Mouse (Mus musculus): ENCODE results near the gene P2rx4. TPM values are rescaled to one million over a fixed set of nuclear protein-coding genes. Genes with fewer than 3 reads are reported as not detected.

The P2rx4 gene
- total and polyA plus RNA-seq, 2 experiments from 2014 or later = 11.2 to 13.6 TPM

GRCm38 (mm10) chr5:122754477-122754876 lies 47.1 kb downstream of the P2rx4 start:
- ATAC-seq (no peak), DNase-seq (no peak)
- TF ChIP-seq CTCF (IDR thresholded peaks at IDR 0.05; ENCODE audit: low read depth) = no peak
- H3K27ac ChIP-seq (ENCODE audit: low read depth, low read length) = no peak overlapping the region
- 87% methylated on average over 16 of the region's 16 CpGs for WGBS
- H3K4me3 ChIP-seq (ENCODE audit: low read depth, low read length) = no peak overlapping the region
- H3K36me3 ChIP-seq (ENCODE audit: insufficient read depth) = peaks cover 43% of the 10 kb centered on the region
- H3K4me2 ChIP-seq (ENCODE audit: low read depth) = no peak overlapping the region
- H3K27me3 ChIP-seq (ENCODE audit: insufficient read depth, low read length) = no peaks in the 10 kb centered on the region
- H3K9me3 ChIP-seq (ENCODE audit: low read length) = no peaks in the 10 kb centered on the region
- H3K4me1 ChIP-seq (ENCODE audit: insufficient read depth) = no peaks in the 10 kb centered on the region
- no peak overlapping the region for H3K9ac ChIP-seq

GRCm38 (mm10) chr5:122755620-122756019 lies 48.3 kb downstream of the P2rx4 start:
- no peak for TF ChIP-seq CTCF (IDR thresholded peaks at IDR 0.05; ENCODE audit: low read depth)
- no peak overlapping the region for H3K27ac ChIP-seq (ENCODE audit: low read depth, low read length)
- no peak overlapping the region for H3K4me3 ChIP-seq (ENCODE audit: low read depth, low read length)
- H3K36me3 ChIP-seq (ENCODE audit: insufficient read depth) = peaks cover 40% of the 10 kb centered on the region
- no peak overlapping the region for H3K9ac ChIP-seq
- WGBS = 97% methylated on average over 4 of the region's 4 CpGs
- no peaks in the 10 kb centered on the region for H3K27me3 ChIP-seq (ENCODE audit: insufficient read depth, low read length)
- no peak for DNase-seq
- H3K4me2 ChIP-seq (ENCODE audit: low read depth) = no peak overlapping the region
- H3K9me3 ChIP-seq (ENCODE audit: low read length) = no peaks in the 10 kb centered on the region
- H3K4me1 ChIP-seq (ENCODE audit: insufficient read depth) = no peaks in the 10 kb centered on the region
- ATAC-seq = no peak

GRCm38 (mm10) chr5:122756144-122756543 lies 48.8 kb downstream of the P2rx4 start:
- no peak for ATAC-seq
- no peak for TF ChIP-seq CTCF (IDR thresholded peaks at IDR 0.05; ENCODE audit: low read depth)
- no peaks in the 10 kb centered on the region for H3K4me1 ChIP-seq (ENCODE audit: insufficient read depth)

GRCm38 (mm10) chr5:122756680-122757079 lies 49.3 kb downstream of the P2rx4 start:
- Histone ChIP-seq H3K9me3 (ENCODE audit: low read length) (no peaks in the 10 kb centered on the region), H3K4me3 (ENCODE audit: low read depth, low read length) (no peak overlapping the region), H3K27ac (ENCODE audit: low read depth, low read length) (no peak overlapping the region), H3K4me1 (ENCODE audit: insufficient read depth) (no peaks in the 10 kb centered on the region), H3K4me2 (ENCODE audit: low read depth) (no peak overlapping the region), H3K36me3 (ENCODE audit: insufficient read depth) (peaks cover 34% of the 10 kb centered on the region), H3K9ac (no peak overlapping the region), H3K27me3 (ENCODE audit: insufficient read depth, low read length) (no peaks in the 10 kb centered on the region)
- 79% methylated on average over 7 of the region's 7 CpGs for WGBS
- DNase-seq (no peak), ATAC-seq (no peak)
- no peak for TF ChIP-seq CTCF (IDR thresholded peaks at IDR 0.05; ENCODE audit: low read depth)

More at GRCm38 (mm10) chr5:122756144-122756543, 48.8 kb downstream of the P2rx4 start:
- Histone ChIP-seq H3K27me3 (ENCODE audit: insufficient read depth, low read length) (no peaks in the 10 kb centered on the region), H3K9me3 (ENCODE audit: low read length) (no peaks in the 10 kb centered on the region), H3K4me2 (ENCODE audit: low read depth) (no peak overlapping the region), H3K4me3 (ENCODE audit: low read depth, low read length) (no peak overlapping the region), H3K27ac (ENCODE audit: low read depth, low read length) (no peak overlapping the region), H3K36me3 (ENCODE audit: insufficient read depth) (peaks cover 37% of the 10 kb centered on the region), H3K9ac (no peak overlapping the region)
- DNase-seq = no peak
- WGBS = 63% methylated on average over 6 of the region's 6 CpGs

- DNase-seq = no peak
- WGBS = 89% methylated on average over 29 of the region's 29 CpGs
- no peaks in the 10 kb centered on the region for H3K9me3 ChIP-seq (ENCODE audit: low read length)
- no peaks in the 10 kb centered on the region for H3K4me1 ChIP-seq (ENCODE audit: insufficient read depth)
- H3K36me3 ChIP-seq (ENCODE audit: insufficient read depth) = peaks cover 15% of the 10 kb centered on the region; the same call in 1 of the 2 replicates
- no peak overlapping the region for H3K9ac ChIP-seq
- H3K27ac ChIP-seq (ENCODE audit: low read depth, low read length) = no peak overlapping the region
- ATAC-seq = no peak
- TF ChIP-seq CTCF (IDR thresholded peaks at IDR 0.05; ENCODE audit: low read depth) = no peak
- H3K27me3 ChIP-seq (ENCODE audit: insufficient read depth, low read length) = no peaks in the 10 kb centered on the region
- no peak overlapping the region for H3K4me3 ChIP-seq (ENCODE audit: low read depth, low read length)
- no peak overlapping the region for H3K4me2 ChIP-seq (ENCODE audit: low read depth)
Observed at GRCm38 (mm10) chr5:122763271-122764031, 56.1 kb downstream of the P2rx4 start.

- ATAC-seq (no peak), DNase-seq (no peak)
- Histone ChIP-seq H3K9me3 (ENCODE audit: low read length) (no peaks in the 10 kb centered on the region), H3K9ac (no peak overlapping the region), H3K36me3 (ENCODE audit: insufficient read depth) (peaks cover 10% of the 10 kb centered on the region; the same call in 1 of the 2 replicates), H3K4me1 (ENCODE audit: insufficient read depth) (no peaks in the 10 kb centered on the region), H3K4me3 (ENCODE audit: low read depth, low read length) (no peak overlapping the region), H3K27ac (ENCODE audit: low read depth, low read length) (no peak overlapping the region), H3K4me2 (ENCODE audit: low read depth) (no peak overlapping the region), H3K27me3 (ENCODE audit: insufficient read depth, low read length) (no peaks in the 10 kb centered on the region)
- WGBS = 57% methylated on average over 10 of the region's 10 CpGs
- peak; percentile 38 for TF ChIP-seq CTCF (IDR thresholded peaks at IDR 0.05; ENCODE audit: low read depth)
Observed at GRCm38 (mm10) chr5:122764032-122764464, 56.7 kb downstream of the P2rx4 start.

GRCm38 (mm10) chr5:122767283-122767682 lies 59.9 kb downstream of the P2rx4 start:
- no peak overlapping the region for H3K27ac ChIP-seq (ENCODE audit: low read depth, low read length)
- 72% methylated on average over 11 of the region's 11 CpGs for WGBS
- ATAC-seq (no peak), DNase-seq (no peak)
- H3K27me3 ChIP-seq (ENCODE audit: insufficient read depth, low read length) = no peaks in the 10 kb centered on the region
- no peaks in the 10 kb centered on the region for H3K9me3 ChIP-seq (ENCODE audit: low read length)
- H3K9ac ChIP-seq = no peak overlapping the region
- no peak overlapping the region for H3K4me2 ChIP-seq (ENCODE audit: low read depth)
- no peak overlapping the region for H3K4me3 ChIP-seq (ENCODE audit: low read depth, low read length)
- no peak for TF ChIP-seq CTCF (IDR thresholded peaks at IDR 0.05; ENCODE audit: low read depth)
- H3K4me1 ChIP-seq (ENCODE audit: insufficient read depth) = no peaks in the 10 kb centered on the region
- peaks cover 12% of the 10 kb centered on the region; the same call in 1 of the 2 replicates for H3K36me3 ChIP-seq (ENCODE audit: insufficient read depth)
